Mouse (Mus musculus): ENCODE measurements around the gene Mrpl1. TPM values are rescaled to one million over a fixed set of nuclear protein-coding genes. Genes with fewer than 3 reads are reported as not detected.

The Mrpl1 gene
- total and polyA plus RNA-seq, 3 experiments = 31.3 to 77.6 (median 44.2) TPM

- H3K9me3 ChIP-seq (replicated peaks; ENCODE audit: low read length) = no peaks in the 10 kb centered on the region
- H3K4me2 ChIP-seq (ENCODE audit: insufficient read depth, low read depth, poor library complexity, severe bottlenecking) = no peak overlapping the region
- TF ChIP-seq SMC3 (IDR thresholded peaks at IDR 0.05; ENCODE audit: low read depth, low read length) (no peak), POLR2AphosphoS2 (IDR thresholded peaks at IDR 0.05; ENCODE audit: low read depth, low read length) (no peak), ZC3H11A (IDR thresholded peaks at IDR 0.05; ENCODE audit: low read depth, low read length) (no peak), UBTF (IDR thresholded peaks at IDR 0.05; ENCODE audit: low read depth, low read length) (no peak), IRF4 (IDR thresholded peaks at IDR 0.05; ENCODE audit: low read depth, low read length) (no peak), TCF12 (IDR thresholded peaks at IDR 0.05; ENCODE audit: low read depth, low read length) (no peak), ZKSCAN1 (IDR thresholded peaks at IDR 0.05; ENCODE audit: borderline replicate concordance, low read depth, low read length) (no peak), JUND (conservative IDR thresholded peaks at IDR 0.05; ENCODE audit: low read depth, low read length) (no peak)
- H3K4me1 ChIP-seq (ENCODE audit: control insufficient read depth in 1 of 2, insufficient read depth in 2 of 2) = peaks cover 0 to 3% of the 10 kb centered on the region in 2 experiments; a peak in 1 of 4 replicates
- dilution Hi-C loops (cut with MboI; ENCODE audit: extremely low pct_ligation_motif_present, extremely low pct_unique_long_range_greater_than_20kb, low sequenced_read_pairs) = no loop called here
- H3K27me3 ChIP-seq (replicated peaks) = no peaks in the 10 kb centered on the region
- H3K36me3 ChIP-seq (replicated peaks in 1 of 2; ENCODE audit: control insufficient read depth in 1 of 2, insufficient read depth in 1 of 2, low read length in 1 of 2) = no peaks in the 10 kb centered on the region
- in situ Hi-C loops (cut with MboI; ENCODE audit: low pct_ligation_motif_present, low pct_unique_long_range_greater_than_20kb, low sequenced_read_pairs) = no loop called here
- H3K9ac ChIP-seq (ENCODE audit: insufficient read depth, low read depth) = no peak overlapping the region
- no peak for DNase-seq (ENCODE audit: extremely low read depth)
- no peaks in the 10 kb centered on the region for H3K79me2 ChIP-seq (replicated peaks; ENCODE audit: control insufficient read depth, extremely low read depth, insufficient read depth, poor library complexity, severe bottlenecking)
- no peak overlapping the region for H3K4me3 ChIP-seq (replicated peaks in 1 of 3; ENCODE audit: low read depth in 2 of 3, low read length in 2 of 3, poor library complexity in 1 of 3)
- no peak overlapping the region for H3K27ac ChIP-seq (ENCODE audit: insufficient read depth, low read depth)
Observed at GRCm38 (mm10) chr5:96183211-96183610, 26.1 kb upstream of the Mrpl1 start.

DNA sequence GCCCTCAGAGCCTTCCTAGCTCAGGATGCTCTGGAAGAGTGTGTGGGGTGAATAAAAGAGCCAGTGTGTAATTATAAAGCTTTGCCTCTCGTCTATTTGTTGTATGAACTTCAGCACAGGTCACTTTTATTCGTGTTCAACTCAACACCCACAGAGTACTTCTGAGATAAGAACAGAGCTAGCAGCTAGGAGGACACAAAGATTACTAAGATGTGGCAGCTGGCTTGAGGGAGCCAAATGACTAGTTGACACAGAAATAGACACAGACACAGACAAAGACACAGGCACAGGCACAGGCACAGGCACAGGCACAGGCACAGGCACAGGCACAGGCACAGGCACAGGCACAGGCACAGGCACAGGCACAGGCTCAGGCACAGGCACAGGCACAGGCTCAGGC is 25.3 kb upstream of the Mrpl1 start:
- dilution Hi-C loops (cut with MboI; ENCODE audit: extremely low pct_ligation_motif_present, extremely low pct_unique_long_range_greater_than_20kb, low sequenced_read_pairs) = no loop called here
- Histone ChIP-seq H3K9me3 (replicated peaks; ENCODE audit: low read length) (no peaks in the 10 kb centered on the region), H3K36me3 (replicated peaks in 1 of 2; ENCODE audit: control insufficient read depth in 1 of 2, insufficient read depth in 1 of 2, low read length in 1 of 2) (no peaks in the 10 kb centered on the region), H3K4me2 (ENCODE audit: insufficient read depth, low read depth, poor library complexity, severe bottlenecking) (no peak overlapping the region), H3K9ac (ENCODE audit: insufficient read depth, low read depth) (no peak overlapping the region), H3K4me1 (ENCODE audit: control insufficient read depth in 1 of 2, insufficient read depth in 2 of 2) (peaks cover 0 to 3% of the 10 kb centered on the region in 2 experiments; a peak in 1 of 4 replicates), H3K79me2 (replicated peaks; ENCODE audit: control insufficient read depth, extremely low read depth, insufficient read depth, poor library complexity, severe bottlenecking) (no peaks in the 10 kb centered on the region), H3K27me3 (replicated peaks) (no peaks in the 10 kb centered on the region), H3K27ac (ENCODE audit: insufficient read depth, low read depth) (no peak overlapping the region), H3K4me3 (replicated peaks in 1 of 3; ENCODE audit: low read depth in 2 of 3, low read length in 2 of 3, poor library complexity in 1 of 3) (no peak overlapping the region)
- no peak for DNase-seq (ENCODE audit: extremely low read depth)
- in situ Hi-C loops (cut with MboI; ENCODE audit: low pct_ligation_motif_present, low pct_unique_long_range_greater_than_20kb, low sequenced_read_pairs) = no loop called here
- no peak for TF ChIP-seq CHD1 (IDR thresholded peaks at IDR 0.05; ENCODE audit: low read depth, low read length)
- TF ChIP-seq USF2 (conservative IDR thresholded peaks at IDR 0.05; ENCODE audit: low read depth, low read length) = no peak
- no peak for TF ChIP-seq IRF4 (IDR thresholded peaks at IDR 0.05; ENCODE audit: low read depth, low read length)
- TF ChIP-seq CTCF (conservative IDR thresholded peaks at IDR 0.05 in 1 of 2, IDR thresholded peaks at IDR 0.05 in 1 of 2; ENCODE audit: low read depth in 2 of 2, low read length in 2 of 2) = no peak
- TF ChIP-seq PAX5 (IDR thresholded peaks at IDR 0.05; ENCODE audit: low read length) = no peak
- no peak for TF ChIP-seq ZKSCAN1 (IDR thresholded peaks at IDR 0.05; ENCODE audit: borderline replicate concordance, low read depth, low read length)
- TF ChIP-seq BHLHE40 (IDR thresholded peaks at IDR 0.05; ENCODE audit: low read depth, low read length) = no peak
- TF ChIP-seq RAD21 (IDR thresholded peaks at IDR 0.05; ENCODE audit: low read depth, low read length) = no peak
- no peak for TF ChIP-seq MAZ (IDR thresholded peaks at IDR 0.05; ENCODE audit: low read depth, low read length)
- TF ChIP-seq ZC3H11A (IDR thresholded peaks at IDR 0.05; ENCODE audit: low read depth, low read length) = no peak
- no peak for TF ChIP-seq CHD2 (IDR thresholded peaks at IDR 0.05; ENCODE audit: low read length)
- no peak for TF ChIP-seq E2F4 (IDR thresholded peaks at IDR 0.05; ENCODE audit: insufficient replicate concordance, low read depth, low read length)
- no peak for TF ChIP-seq JUND (conservative IDR thresholded peaks at IDR 0.05; ENCODE audit: low read depth, low read length)
- no peak for TF ChIP-seq UBTF (IDR thresholded peaks at IDR 0.05; ENCODE audit: low read depth, low read length)
